Mouse (Mus musculus) E14TG2a.4 (cell line): ENCODE results near the gene Caskin1.

ENCODE experiments used
- H3K27me3 ChIP-seq: 2 replicates; pipeline ENCODE4 v1.6.1; 2014; ENCODE audit warnings: low read length, control low read depth; ENCODE audit not compliant: insufficient read depth
- H3K36me3 ChIP-seq: 2 replicates; pipeline ENCODE4 v1.6.1; 2014; ENCODE audit warnings: low read length, control low read depth; ENCODE audit not compliant: insufficient read depth
- H3K4me1 ChIP-seq: replicated peaks from 2 replicates; pipeline ENCODE4 v1.6.1; 2014; ENCODE audit warnings: low read depth, low read length, control low read depth
- H3K4me3 ChIP-seq: replicated peaks from 2 replicates; pipeline ENCODE4 v1.5.1; 2014; ENCODE audit warnings: mild to moderate bottlenecking, low read length
- H3K9me3 ChIP-seq: 2 replicates; pipeline ENCODE4 v1.6.1; 2014; ENCODE audit warnings: low read length, control low read depth
- CTCF ChIP-seq: conservative IDR thresholded peaks from 2 replicates; pipeline ENCODE4 v1.5.1; 2014; ENCODE audit warnings: low read length
- NANOG ChIP-seq: IDR thresholded peaks from 2 replicates; pipeline ENCODE4 v1.6.1; 2014; ENCODE audit warnings: borderline replicate concordance, low read length, mixed read lengths
- POU5F1 ChIP-seq: IDR thresholded peaks from 2 replicates; pipeline ENCODE4 v1.6.1; 2014; ENCODE audit warnings: low read length, borderline replicate concordance

Gene Caskin1

GRCm38 (mm10) chr17:24544613-24545012 lies 56.2 kb downstream of the Caskin1 start:
- no peaks in the 10 kb centered on the region for H3K9me3 ChIP-seq
- peaks cover 19% of the 10 kb centered on the region for H3K4me1 ChIP-seq
- no peaks in the 10 kb centered on the region for H3K36me3 ChIP-seq
- peaks cover 22% of the 10 kb centered on the region for H3K27me3 ChIP-seq
- no peak for TF ChIP-seq CTCF
- TF ChIP-seq POU5F1, result no peak
- TF ChIP-seq NANOG, result no peak
- peak overlapping the region; percentile 67 for H3K4me3 ChIP-seq

GRCm38 (mm10) chr17:24545247-24545646 lies 56.8 kb downstream of the Caskin1 start:
- H3K9me3 ChIP-seq, result no peaks in the 10 kb centered on the region
- H3K27me3 ChIP-seq, result peaks cover 22% of the 10 kb centered on the region
- H3K36me3 ChIP-seq, result no peaks in the 10 kb centered on the region
- no peak overlapping the region; the same call in 1 of the 2 replicates for H3K4me3 ChIP-seq
- H3K4me1 ChIP-seq, result peaks cover 19% of the 10 kb centered on the region
- TF ChIP-seq NANOG (no peak), POU5F1 (no peak), CTCF (no peak)

- TF ChIP-seq NANOG (no peak), POU5F1 (no peak), CTCF (no peak)
- Histone ChIP-seq H3K4me3 (no peak overlapping the region), H3K4me1 (peaks cover 26% of the 10 kb centered on the region), H3K36me3 (no peaks in the 10 kb centered on the region), H3K9me3 (no peaks in the 10 kb centered on the region), H3K27me3 (peaks cover 22% of the 10 kb centered on the region)
Observed at GRCm38 (mm10) chr17:24546234-24546633, 57.8 kb downstream of the Caskin1 start.

- Histone ChIP-seq H3K4me3 (peak overlapping the region; percentile 79), H3K4me1 (peaks cover 33% of the 10 kb centered on the region), H3K36me3 (peaks cover 6% of the 10 kb centered on the region; the same call in 1 of the 2 replicates), H3K9me3 (no peaks in the 10 kb centered on the region), H3K27me3 (peaks cover 26% of the 10 kb centered on the region)
- no peak for TF ChIP-seq NANOG
- no peak for TF ChIP-seq POU5F1
- no peak for TF ChIP-seq CTCF
Observed at GRCm38 (mm10) chr17:24548435-24548834, 60.0 kb downstream of the Caskin1 start.

GRCm38 (mm10) chr17:24548921-24549617 lies 60.7 kb downstream of the Caskin1 start:
- H3K4me1 ChIP-seq, result peaks cover 33% of the 10 kb centered on the region
- peaks cover 6% of the 10 kb centered on the region; the same call in 1 of the 2 replicates for H3K36me3 ChIP-seq
- peak overlapping the region; percentile 79 for H3K4me3 ChIP-seq
- no peaks in the 10 kb centered on the region for H3K9me3 ChIP-seq
- TF ChIP-seq CTCF (no peak), NANOG (no peak), POU5F1 (no peak)
- H3K27me3 ChIP-seq, result peaks cover 26% of the 10 kb centered on the region

GRCm38 (mm10) chr17:24549618-24550415 lies 61.4 kb downstream of the Caskin1 start, which contains the start of gene Pkd1:
Gene Pkd1 (plus strand): TSS chr17:24549834.
- H3K9me3 ChIP-seq, result no peaks in the 10 kb centered on the region
- H3K27me3 ChIP-seq, result peaks cover 22% of the 10 kb centered on the region
- H3K4me1 ChIP-seq, result peaks cover 33% of the 10 kb centered on the region
- H3K4me3 ChIP-seq, result peak within 1 kb of the TSS; percentile 95
- TF ChIP-seq CTCF (no peak), NANOG (no peak), POU5F1 (no peak)
- peaks cover 6% of the 10 kb centered on the region; the same call in 1 of the 2 replicates for H3K36me3 ChIP-seq

- peaks cover 22% of the 10 kb centered on the region for H3K27me3 ChIP-seq
- TF ChIP-seq POU5F1 (no peak), NANOG (no peak), CTCF (no peak)
- H3K4me3 ChIP-seq, result peak overlapping the region; percentile 95
- H3K4me1 ChIP-seq, result peaks cover 34% of the 10 kb centered on the region
- H3K9me3 ChIP-seq, result no peaks in the 10 kb centered on the region
- H3K36me3 ChIP-seq, result peaks cover 6% of the 10 kb centered on the region; the same call in 1 of the 2 replicates
Observed at GRCm38 (mm10) chr17:24550416-24551049, 62.1 kb downstream of the Caskin1 start.

- TF ChIP-seq POU5F1, result no peak
- no peak for TF ChIP-seq CTCF
- TF ChIP-seq NANOG, result no peak
- Histone ChIP-seq H3K4me1 (peaks cover 34% of the 10 kb centered on the region), H3K4me3 (peak overlapping the region; percentile 95), H3K27me3 (peaks cover 22% of the 10 kb centered on the region), H3K36me3 (peaks cover 6% of the 10 kb centered on the region; the same call in 1 of the 2 replicates), H3K9me3 (no peaks in the 10 kb centered on the region)
Observed at GRCm38 (mm10) chr17:24551050-24551444, 62.6 kb downstream of the Caskin1 start.
